ENCODE assay signal across 10 mouse cellular contexts in the genomic region with DNA sequence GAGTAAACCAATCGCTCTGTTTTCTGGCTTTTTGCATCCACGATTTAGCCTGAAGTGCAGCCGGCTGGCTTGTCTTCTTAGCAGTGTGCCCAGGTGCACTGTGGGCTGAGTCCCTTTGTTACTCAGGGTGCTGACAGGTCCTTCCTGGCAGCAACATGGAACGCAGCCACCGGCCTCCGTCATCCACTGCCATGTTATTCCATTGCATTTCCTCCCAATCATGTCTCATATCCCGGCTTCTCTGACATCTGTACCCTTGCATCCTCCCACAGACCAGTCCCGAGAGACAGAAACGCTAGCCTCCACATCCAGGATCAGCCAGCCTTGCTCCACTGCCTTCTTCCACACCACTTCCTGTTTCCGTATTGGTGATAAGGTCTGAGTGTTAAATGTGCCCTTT.
DNase-seq lines count a peak whose midpoint lies in the region; TF ChIP-seq lines count a peak whose summit lies in the region.
"Had no signal": no experiment of that assay in that cellular context is flagged by ENCODE, and none has a peak within 500 bp of the region (broad histone marks: within the 10 kb centered on the region; RNA-seq: fewer than 3 reads in every experiment).

No protein-coding gene starts in this region.

- H3K27ac ChIP-seq in gastrocnemius, adult 2 months = no peak overlapping the region

- peak; percentile 24 for DNase-seq in gastrocnemius, adult 2 months
- DNase-seq in gastrocnemius, adult 8-10 months (ENCODE audit: low spot score in 2 of 2) = no peak
- peak; percentile 47 for DNase-seq in adrenal gland, adult 2 months
- DNase-seq in heart, adult 18-20 months = peak; percentile 9 to 46
- DNase-seq in kidney, adult 9 months = peak; percentile 53
- no peak for DNase-seq in layer of hippocampus, postnatal 14 days (ENCODE audit: low spot score in 2 of 2)
- DNase-seq in ovary, postnatal 14 days (ENCODE audit: low spot score) = no peak
- no peak for DNase-seq in right cerebral cortex, postnatal 25 days
- DNase-seq: layer of hippocampus, postnatal 36 days had no signal

- H3K4me3 ChIP-seq in gastrocnemius, adult 2 months = no peak overlapping the region
- H3K4me3 ChIP-seq: myocyte had no signal

- intact Hi-C loops in gastrocnemius, adult 2 months (cut with DNase I) = no loop called here

- TF ChIP-seq CTCF in gastrocnemius, adult 2 months (IDR thresholded peaks at IDR 0.05) = no peak

Comparison
In these comparisons a context has a peak if more than half of its experiments do, and no peak if none do; other contexts are left out.
1. DNase-seq: peak in gastrocnemius, adult 2 months (single experiment), adrenal gland, adult 2 months (single experiment), heart, adult 18-20 months (2 of 2) and kidney, adult 9 months (single experiment); none in gastrocnemius, adult 8-10 months (0 of 2), layer of hippocampus, postnatal 14 days (0 of 2), ovary, postnatal 14 days (single experiment) and right cerebral cortex, postnatal 25 days (single experiment).